In the genomic region with DNA sequence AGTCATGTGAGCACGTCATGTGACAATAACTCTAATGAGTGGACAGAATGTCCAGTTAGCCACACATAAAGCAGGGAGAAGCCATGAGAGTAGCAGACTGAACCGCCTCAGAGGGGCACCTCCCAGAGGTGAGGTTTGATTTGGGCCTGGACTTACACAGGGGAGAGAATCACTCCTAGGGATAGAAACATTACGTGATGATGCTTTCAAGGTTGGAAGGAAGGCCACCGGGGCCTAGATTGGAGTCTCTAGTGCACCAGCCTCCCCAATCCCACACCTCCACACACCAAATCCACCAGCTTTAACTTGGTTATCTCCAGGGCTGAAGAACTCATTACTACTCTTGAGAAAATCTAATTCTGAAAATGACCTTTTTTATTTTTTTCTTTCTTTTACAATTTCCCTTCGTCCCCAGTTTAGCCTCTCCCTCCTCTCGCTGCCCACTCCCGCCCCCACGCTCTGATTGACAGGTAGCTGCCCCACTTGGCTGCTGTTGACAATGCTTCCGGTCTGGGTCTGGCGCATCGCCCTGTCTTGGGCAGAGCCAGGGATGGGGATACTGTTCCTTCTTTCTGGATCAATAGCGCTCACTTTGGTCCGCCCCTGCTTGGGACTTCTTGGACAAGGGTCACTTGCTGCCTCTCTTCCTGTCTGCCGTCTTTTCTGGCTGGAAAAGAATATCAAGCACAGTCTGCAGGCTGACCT, we compare ENCODE assay signal across 8 mouse cellular contexts.
A peak's percentile ranks its signal among the peaks of the same experiment; 100 is the strongest.
DNase-seq lines count a peak whose midpoint lies in the region; ATAC-seq lines count a peak whose summit lies in the region.

No protein-coding gene starts in this region.

- ATAC-seq in neural tube, embryonic 12.5 days (ENCODE audit: low FRiP score, low read depth): no peak
- ATAC-seq in hindbrain, embryonic 13.5 days (ENCODE audit: low FRiP score): no peak
- no peak for ATAC-seq in monocyte, adult 5-6 weeks (replicated peaks; ENCODE audit: insufficient number of reproducible peaks, low FRiP score, low TSS enrichment, poor library complexity, severe bottlenecking)
- ATAC-seq in megakaryocyte, adult 5-6 weeks (ENCODE audit: poor library complexity, severe bottlenecking): no peak

- no peak overlapping the region for H3K9ac ChIP-seq in neural tube, embryonic 12.5 days
- no peak overlapping the region for H3K9ac ChIP-seq in hindbrain, embryonic 13.5 days

- H3K4me1 ChIP-seq in neural tube, embryonic 12.5 days: peaks cover 19% of the 10 kb centered on the region
- H3K4me1 ChIP-seq in hindbrain, embryonic 13.5 days (replicated peaks): peaks cover 25% of the 10 kb centered on the region

- peak; percentile 35 for DNase-seq in cerebellum, adult 11-12 months
- no peak for DNase-seq in cerebellum, adult 8-10 months
- DNase-seq in neural tube, embryonic 10.5 days (ENCODE audit: extremely low spot score, low spot score): no peak
- DNase-seq in right cerebral cortex, postnatal 14 days: peak; percentile 53

- 88% methylated on average over 14 of the region's 14 CpGs for WGBS in neural tube, embryonic 12.5 days
- WGBS in hindbrain, embryonic 13.5 days: 74% methylated on average over 14 of the region's 14 CpGs

- H3K36me3 ChIP-seq in neural tube, embryonic 12.5 days: no peaks in the 10 kb centered on the region
- no peaks in the 10 kb centered on the region for H3K36me3 ChIP-seq in hindbrain, embryonic 13.5 days

- H3K27ac ChIP-seq in neural tube, embryonic 12.5 days: peak overlapping the region; percentile 70; the same call in 1 of the 2 replicates
- peak overlapping the region; percentile 87 for H3K27ac ChIP-seq in hindbrain, embryonic 13.5 days

- H3K27me3 ChIP-seq in neural tube, embryonic 12.5 days (replicated peaks): no peaks in the 10 kb centered on the region
- H3K27me3 ChIP-seq in hindbrain, embryonic 13.5 days: 0 out of 2 replicates have a peak, but pooled peaks cover 4% of the 10 kb centered on the region

- H3K9me3 ChIP-seq in neural tube, embryonic 12.5 days: no peaks in the 10 kb centered on the region
- H3K9me3 ChIP-seq in hindbrain, embryonic 13.5 days: 0 out of 2 replicates have a peak, but pooled peaks cover 4% of the 10 kb centered on the region

- H3K4me3 ChIP-seq in neural tube, embryonic 12.5 days: no peak overlapping the region
- no peak overlapping the region for H3K4me3 ChIP-seq in hindbrain, embryonic 13.5 days

- no peak overlapping the region for H3K4me2 ChIP-seq in neural tube, embryonic 12.5 days (replicated peaks)
- H3K4me2 ChIP-seq in hindbrain, embryonic 13.5 days: no peak overlapping the region

Comparison
In these comparisons a context has a peak if more than half of its experiments do, and no peak if none do; other contexts are left out.
1. DNase-seq: peak in cerebellum, adult 11-12 months (single experiment) and right cerebral cortex, postnatal 14 days (single experiment); none in cerebellum, adult 8-10 months (single experiment) and neural tube, embryonic 10.5 days (single experiment).